Mouse (Mus musculus): ENCODE data around the gene Aldh3b3. TPM values are rescaled to one million over a fixed set of nuclear protein-coding genes. Genes with fewer than 3 reads are reported as not detected.

Aldh3b3 gene
- polyA plus RNA-seq, 1 experiment from 2014 or later = not detected

Other genes with a start within 250 kb of the Aldh3b3 start
- 43.2 and 44.6 TPM in 2 replicates for gene Kmt5b, start 191.2 kb upstream of the Aldh3b3 start, polyA plus RNA-seq (2014; fragmentation: Nextera tagmentation; extraction: Ambion mirVana)
- gene Chka, start 106.9 kb upstream of the Aldh3b3 start, polyA plus RNA-seq (2014; fragmentation: Nextera tagmentation; extraction: Ambion mirVana) = 65.8 and 70.0 TPM in 2 replicates
- gene Tcirg1, start 51.5 kb upstream of the Aldh3b3 start, polyA plus RNA-seq (2014; fragmentation: Nextera tagmentation; extraction: Ambion mirVana) = 11.4 and 15.7 TPM in 2 replicates
- gene Ndufs8, start 45.9 kb upstream of the Aldh3b3 start, polyA plus RNA-seq (2014; fragmentation: Nextera tagmentation; extraction: Ambion mirVana) = 189 and 206 TPM in 2 replicates
- 0.35 and 0.64 TPM in 2 replicates for gene Aldh3b1, start 28.8 kb upstream of the Aldh3b3 start, polyA plus RNA-seq (2014; fragmentation: Nextera tagmentation; extraction: Ambion mirVana)
- 4.9 and 5.7 TPM in 2 replicates for gene Unc93b1, start 23.5 kb upstream of the Aldh3b3 start, polyA plus RNA-seq (2014; fragmentation: Nextera tagmentation; extraction: Ambion mirVana)
- gene Aldh3b2, start 13.7 kb downstream of the Aldh3b3 start, polyA plus RNA-seq (2014; fragmentation: Nextera tagmentation; extraction: Ambion mirVana) = 0.73 and 1.0 TPM in 2 replicates
- gene Acy3, start 27.9 kb downstream of the Aldh3b3 start, polyA plus RNA-seq (2014; fragmentation: Nextera tagmentation; extraction: Ambion mirVana) = 1.7 and 2.3 TPM in 2 replicates
- not detected in 2 replicates for gene Tbx10, start 34.1 kb downstream of the Aldh3b3 start, polyA plus RNA-seq (2014; fragmentation: Nextera tagmentation; extraction: Ambion mirVana)
- gene Nudt8, start 41.9 kb downstream of the Aldh3b3 start, polyA plus RNA-seq (2014; fragmentation: Nextera tagmentation; extraction: Ambion mirVana) = 21.2 and 21.9 TPM in 2 replicates
- gene Gm49405, start 42.0 kb downstream of the Aldh3b3 start, polyA plus RNA-seq (2014; fragmentation: Nextera tagmentation; extraction: Ambion mirVana) = 3.0 TPM in 2 replicates
- 3.8 and 4.2 TPM in 2 replicates for gene Doc2g, start 44.7 kb downstream of the Aldh3b3 start, polyA plus RNA-seq (2014; fragmentation: Nextera tagmentation; extraction: Ambion mirVana)
- 174 and 198 TPM in 2 replicates for gene Ndufv1, start 54.2 kb downstream of the Aldh3b3 start, polyA plus RNA-seq (2014; fragmentation: Nextera tagmentation; extraction: Ambion mirVana)
- 347 and 365 TPM in 2 replicates for gene Gstp1, start 79.3 kb downstream of the Aldh3b3 start, polyA plus RNA-seq (2014; fragmentation: Nextera tagmentation; extraction: Ambion mirVana)
- gene Gstp2, start 87.4 kb downstream of the Aldh3b3 start, polyA plus RNA-seq (2014; fragmentation: Nextera tagmentation; extraction: Ambion mirVana) = 1.4 and 1.8 TPM in 2 replicates
- gene Gstp3, start 100.9 kb downstream of the Aldh3b3 start, polyA plus RNA-seq (2014; fragmentation: Nextera tagmentation; extraction: Ambion mirVana) = not detected in 2 replicates
- not detected in 2 replicates for gene Cabp2, start 122.9 kb downstream of the Aldh3b3 start, polyA plus RNA-seq (2014; fragmentation: Nextera tagmentation; extraction: Ambion mirVana)
- 73.6 and 83.9 TPM in 2 replicates for gene Cdk2ap2, start 138.5 kb downstream of the Aldh3b3 start, polyA plus RNA-seq (2014; fragmentation: Nextera tagmentation; extraction: Ambion mirVana)
- 13.9 and 18.0 TPM in 2 replicates for gene Pitpnm1, start 141.4 kb downstream of the Aldh3b3 start, polyA plus RNA-seq (2014; fragmentation: Nextera tagmentation; extraction: Ambion mirVana)
- 52.3 and 59.0 TPM in 2 replicates for gene Aip, start 167.2 kb downstream of the Aldh3b3 start, polyA plus RNA-seq (2014; fragmentation: Nextera tagmentation; extraction: Ambion mirVana)
- not detected in 2 replicates for gene Gpr152, start 181.1 kb downstream of the Aldh3b3 start, polyA plus RNA-seq (2014; fragmentation: Nextera tagmentation; extraction: Ambion mirVana)
- gene Cabp4, start 185.4 kb downstream of the Aldh3b3 start, polyA plus RNA-seq (2014; fragmentation: Nextera tagmentation; extraction: Ambion mirVana) = not detected in 2 replicates
- 119 and 128 TPM in 2 replicates for gene Coro1b, start 190.0 kb downstream of the Aldh3b3 start, polyA plus RNA-seq (2014; fragmentation: Nextera tagmentation; extraction: Ambion mirVana)
- 0.52 and 0.96 TPM in 2 replicates for gene Ptprcap, start 195.0 kb downstream of the Aldh3b3 start, polyA plus RNA-seq (2014; fragmentation: Nextera tagmentation; extraction: Ambion mirVana)
- 50.1 and 55.8 TPM in 2 replicates for gene Rps6kb2, start 204.7 kb downstream of the Aldh3b3 start, polyA plus RNA-seq (2014; fragmentation: Nextera tagmentation; extraction: Ambion mirVana)
- gene Carns1, start 216.8 kb downstream of the Aldh3b3 start, polyA plus RNA-seq (2014; fragmentation: Nextera tagmentation; extraction: Ambion mirVana) = 3.1 and 3.2 TPM in 2 replicates
- gene Tbc1d10c, start 232.6 kb downstream of the Aldh3b3 start, polyA plus RNA-seq (2014; fragmentation: Nextera tagmentation; extraction: Ambion mirVana) = 0.43 and 1.3 TPM in 2 replicates
- 856 and 864 TPM in 2 replicates for gene Ppp1ca, start 233.4 kb downstream of the Aldh3b3 start, polyA plus RNA-seq (2014; fragmentation: Nextera tagmentation; extraction: Ambion mirVana)
- 49.9 and 52.6 TPM in 2 replicates for gene Rad9a, start 243.0 kb downstream of the Aldh3b3 start, polyA plus RNA-seq (2014; fragmentation: Nextera tagmentation; extraction: Ambion mirVana)

All from forebrain, embryonic 11.5 days (tissue).